Mouse (Mus musculus): Measurements from ENCODE around the gene Tex48.

DNA sequence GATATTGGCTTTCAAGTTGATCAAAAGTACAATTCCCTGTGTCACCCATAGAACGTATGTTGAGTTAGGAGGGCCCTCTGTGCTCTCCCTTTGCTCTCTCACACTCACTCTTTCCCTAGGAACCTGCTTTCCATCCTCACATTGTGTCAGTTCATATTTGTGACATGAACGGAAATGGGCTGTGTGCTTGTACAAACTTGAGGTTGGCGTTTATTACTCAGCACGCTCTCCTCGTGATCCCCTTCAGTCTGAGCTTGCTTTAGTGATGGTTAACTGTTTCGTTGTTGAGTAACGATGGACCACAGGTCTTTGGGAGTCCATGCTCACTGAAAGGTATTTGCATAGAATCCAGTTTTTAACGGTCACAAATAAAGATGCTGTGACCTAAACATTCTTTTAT, 4.9 kb upstream of the Tex48 start:
- no peak for TF ChIP-seq EP300 (IDR thresholded peaks at IDR 0.05; ENCODE audit: low read depth in 1 of 2, low read length in 2 of 2)
- no peak for TF ChIP-seq MEF2A (IDR thresholded peaks at IDR 0.05; ENCODE audit: extremely low read depth, insufficient replicate concordance, low read depth, low read length, poor library complexity, severe bottlenecking)
- TF ChIP-seq POLR2A (IDR thresholded peaks at IDR 0.05; ENCODE audit: control insufficient read depth in 1 of 2, insufficient read depth in 1 of 2, low read depth in 1 of 2, low read length in 2 of 2, poor library complexity in 1 of 2): no peak
- no peak for TF ChIP-seq POLR2AphosphoS2 (IDR thresholded peaks at IDR 0.05; ENCODE audit: low read length)
- TF ChIP-seq E2F4 (IDR thresholded peaks at IDR 0.05; ENCODE audit: borderline replicate concordance, low read depth, low read length): no peak
- TF ChIP-seq NRF1 (IDR thresholded peaks at IDR 0.05; ENCODE audit: insufficient read depth, low read depth, low read length, poor library complexity, severe bottlenecking): no peak
- no peak for TF ChIP-seq ZKSCAN1 (IDR thresholded peaks at IDR 0.05; ENCODE audit: low read depth, low read length)
- TF ChIP-seq CTCF (IDR thresholded peaks at IDR 0.05 in 2 of 3, conservative IDR thresholded peaks at IDR 0.05 in 1 of 3; ENCODE audit: control insufficient read depth in 1 of 3, insufficient read depth in 1 of 3, low read depth in 2 of 3, low read length in 3 of 3, poor library complexity in 1 of 3, severe bottlenecking in 1 of 3): no peak
- no peak for TF ChIP-seq NELFE (IDR thresholded peaks at IDR 0.05; ENCODE audit: low read depth, low read length)
- TF ChIP-seq JUND (IDR thresholded peaks at IDR 0.05; ENCODE audit: low read depth, low read length): no peak

Measured in MEL (cell line).